Mouse (Mus musculus) ES-E14 (cell line): ENCODE measurements around the gene Creb3l1.

Experiments used
- HCFC1 ChIP-seq: IDR thresholded peaks from 2 replicates; pipeline ENCODE4 v1.6.1; 2012; ENCODE audit warnings: low read length, inconsistent platforms, borderline replicate concordance; ENCODE audit not compliant: insufficient read depth
- MAFK ChIP-seq: IDR thresholded peaks from 2 replicates; pipeline ENCODE4 v1.6.1; 2014; ENCODE audit warnings: mild to moderate bottlenecking, low read depth, low read length, inconsistent platforms; ENCODE audit not compliant: insufficient read depth
- ZNF384 ChIP-seq: IDR thresholded peaks from 2 replicates; pipeline ENCODE4 v1.6.1; 2012; ENCODE audit warnings: low read depth, low read length, inconsistent platforms

DNA sequence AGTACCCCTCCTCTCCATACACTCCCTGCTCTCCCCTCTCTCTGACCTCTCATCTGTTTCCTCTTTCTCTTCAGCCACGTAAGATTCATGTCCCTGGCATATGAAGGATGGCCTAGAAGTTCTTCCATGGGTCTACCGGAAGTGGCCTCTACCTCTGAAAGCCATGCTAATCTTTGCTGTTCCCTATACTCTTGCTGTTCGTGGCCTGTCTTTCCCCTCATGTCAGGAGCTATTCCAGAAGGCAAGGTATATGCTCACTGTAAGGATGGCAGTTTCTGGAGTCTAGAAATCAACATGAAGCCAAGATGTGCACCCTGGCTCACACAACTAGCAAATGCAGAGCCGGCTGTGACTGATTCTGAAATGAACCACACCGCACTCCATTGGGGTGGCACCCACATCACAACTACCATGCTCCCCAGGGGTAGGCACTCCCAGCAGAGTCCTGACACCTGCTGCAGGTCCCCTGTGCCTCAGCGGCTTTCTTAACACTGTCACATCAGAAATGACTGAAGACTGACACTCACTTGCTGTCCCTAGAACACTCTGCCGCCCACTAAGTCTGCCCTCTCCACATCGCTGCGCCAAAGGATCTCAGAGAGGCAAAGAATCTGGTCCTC lies 39.3 kb downstream of the Creb3l1 start:
- no peak for TF ChIP-seq HCFC1
- TF ChIP-seq MAFK: no peak
- no peak for TF ChIP-seq ZNF384
